Mouse (Mus musculus) liver, adult 2 months (tissue): ENCODE data around the gene Pou3f3.

Experiments
- CTCF ChIP-seq: fragments of 200-500 bp; IDR thresholded peaks from 2 replicates; pipeline ENCODE4 v1.5.1; 2011; ENCODE audit warnings: low read depth, low read length, control low read depth
- POLR2A ChIP-seq: fragments of 200-500 bp; IDR thresholded peaks from 2 replicates; pipeline ENCODE4 v1.6.1; 2011; ENCODE audit warnings: low read length, control low read depth; ENCODE audit not compliant: insufficient read depth; ENCODE audit errors: extremely low read depth

GRCm38 (mm10) chr1:42718549-42718948 lies 23.0 kb downstream of the Pou3f3 start:
- TF ChIP-seq CTCF (no peak), POLR2A (no peak)
